Mouse (Mus musculus) limb, embryonic 14.5 days (tissue): ENCODE results near the gene Pigh. TPM values are rescaled to one million over a fixed set of nuclear protein-coding genes. Genes with fewer than 3 reads are reported as not detected.
A peak's percentile ranks its signal among the peaks of the same experiment; 100 is the strongest.

Source experiments
- ATAC-seq: fragments of 200-750 bp; cut with Nextera tagmentation; 2 replicates; pipeline ENCODE4 v1.8.0; 2017; ENCODE audit warnings: low read depth, moderate number of reproducible peaks, moderate TSS enrichment; ENCODE audit not compliant: low FRiP score
- DNase-seq: peaks from one replicate; pipeline ENCODE4 v3.0.0-alpha.2; 2015; ENCODE audit warnings: low spot score
- H3K27ac ChIP-seq: fragments of 300-500 bp; sonication (generic); replicated peaks from 2 replicates; pipeline ENCODE4 v1.5.1; 2014; ENCODE audit warnings: low read depth, mild to moderate bottlenecking, low read length, moderate library complexity, mixed read lengths
- H3K27me3 ChIP-seq: fragments of 300-500 bp; sonication (generic); 2 replicates; pipeline ENCODE4 v1.6.1; 2014; ENCODE audit warnings: low read length, mixed read lengths; ENCODE audit not compliant: control insufficient read depth, insufficient read depth
- H3K36me3 ChIP-seq: fragments of 300-500 bp; sonication (generic); 2 replicates; pipeline ENCODE4 v1.6.1; 2014; ENCODE audit warnings: mild to moderate bottlenecking, low read length, moderate library complexity, mixed read lengths; ENCODE audit not compliant: control insufficient read depth, insufficient read depth
- H3K4me1 ChIP-seq: fragments of 300-500 bp; sonication (generic); 2 replicates; pipeline ENCODE4 v1.6.1; 2014; ENCODE audit warnings: antibody characterized with exemption, low read length, mixed read lengths; ENCODE audit not compliant: control insufficient read depth, insufficient read depth
- H3K4me2 ChIP-seq: fragments of 300-500 bp; sonication (generic); replicated peaks from 2 replicates; pipeline ENCODE4 v1.6.1; 2014; ENCODE audit warnings: low read depth, mild to moderate bottlenecking, low read length, moderate library complexity; ENCODE audit not compliant: severe bottlenecking
- H3K4me3 ChIP-seq: fragments of 300-500 bp; sonication (generic); replicated peaks from 2 replicates; pipeline ENCODE4 v1.5.1; 2014; ENCODE audit warnings: low read length
- H3K9ac ChIP-seq: fragments of 300-500 bp; sonication (generic); 2 replicates; pipeline ENCODE4 v1.6.1; 2014; ENCODE audit warnings: mild to moderate bottlenecking, low read depth, low read length, moderate library complexity; ENCODE audit not compliant: severe bottlenecking
- H3K9me3 ChIP-seq: fragments of 300-500 bp; sonication (generic); 2 replicates; pipeline ENCODE4 v1.6.1; 2016; ENCODE audit warnings: low read length; ENCODE audit not compliant: control insufficient read depth
- POLR2A ChIP-seq: fragments of 200-500 bp; IDR thresholded peaks from 2 replicates; pipeline ENCODE4 v1.8.0; 2012; ENCODE audit warnings: inconsistent platforms, mild to moderate bottlenecking, moderate library complexity, borderline replicate concordance; ENCODE audit not compliant: insufficient read depth, insufficient read length; ENCODE audit errors: extremely low read depth
- WGBS: fragments of 180-500 bp; shearing (Covaris S2); extraction: QIAGEN DNeasy Blood & Tissue Kit; methylation state at CpG from one replicate; pipeline ENCODE4 v1.1.7; 2014; 5-methylcytosine and 5-hydroxymethylcytosine counted together
- polyA plus RNA-seq, 2 experiments: library from polyadenylated mRNA; depleted of rRNA in 1 of 2; stranded (reverse) in 1 of 2; unstranded in 1 of 2; fragments of >200 nt; fragmentation: Nextera tagmentation in 1 of 2; extraction: Ambion mirVana in 1 of 2; gene quantifications; 2 replicates each; pipeline versions ENCODE4 v1.2.1 to v1.2.3; 2012 to 2014

Pigh gene
- polyA plus RNA-seq, 2 experiments, result 23.1 to 31.2 TPM

GRCm38 (mm10) chr12:79105312-79105711 is 15.9 kb upstream of the Pigh start:
- H3K9me3 ChIP-seq, result no peaks in the 10 kb centered on the region
- H3K4me1 ChIP-seq, result no peaks in the 10 kb centered on the region
- no peak for DNase-seq
- ATAC-seq, result no peak
- H3K4me2 ChIP-seq, result no peak overlapping the region
- no peaks in the 10 kb centered on the region for H3K27me3 ChIP-seq
- no peaks in the 10 kb centered on the region for H3K36me3 ChIP-seq
- WGBS, result 87% methylated on average over 5 of the region's 5 CpGs
- no peak overlapping the region for H3K4me3 ChIP-seq
- no peak overlapping the region for H3K9ac ChIP-seq
- no peak overlapping the region for H3K27ac ChIP-seq
- no peak for TF ChIP-seq POLR2A

DNA sequence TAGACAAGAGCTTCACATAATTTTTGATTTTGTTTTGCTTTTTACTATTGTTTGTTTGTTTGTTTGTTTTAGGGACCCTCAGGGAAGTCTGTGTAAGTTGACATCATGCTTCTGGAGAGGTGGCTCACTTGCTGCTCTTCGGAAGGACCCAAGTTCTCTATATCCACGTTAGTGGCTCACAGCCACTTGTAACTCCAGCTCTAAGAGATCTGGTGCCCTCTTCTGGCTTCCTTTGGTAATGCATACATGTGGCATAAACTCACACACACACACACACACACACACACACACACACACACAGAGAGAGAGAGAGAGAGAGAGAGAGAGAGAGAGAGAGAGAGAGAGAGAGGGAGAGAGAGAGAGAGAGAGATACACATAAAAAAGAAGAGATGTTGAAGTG is 15.1 kb upstream of the Pigh start:
- no peak for TF ChIP-seq POLR2A
- no peak for ATAC-seq
- H3K4me3 ChIP-seq, result no peak overlapping the region
- no peaks in the 10 kb centered on the region for H3K36me3 ChIP-seq
- DNase-seq, result no peak
- no peaks in the 10 kb centered on the region for H3K27me3 ChIP-seq
- H3K27ac ChIP-seq, result no peak overlapping the region
- H3K4me1 ChIP-seq, result no peaks in the 10 kb centered on the region
- 67% methylated on average over 2 of the region's 2 CpGs for WGBS
- H3K9ac ChIP-seq, result no peak overlapping the region
- no peak overlapping the region for H3K4me2 ChIP-seq
- H3K9me3 ChIP-seq, result no peaks in the 10 kb centered on the region

- 78% methylated on average over 3 of the region's 3 CpGs for WGBS
- TF ChIP-seq POLR2A, result no peak
- no peaks in the 10 kb centered on the region for H3K36me3 ChIP-seq
- no peak overlapping the region for H3K27ac ChIP-seq
- ATAC-seq, result no peak
- no peaks in the 10 kb centered on the region for H3K4me1 ChIP-seq
- H3K27me3 ChIP-seq, result no peaks in the 10 kb centered on the region
- H3K9me3 ChIP-seq, result no peaks in the 10 kb centered on the region
- H3K4me2 ChIP-seq, result no peak overlapping the region
- no peak for DNase-seq
- H3K4me3 ChIP-seq, result no peak overlapping the region
- no peak overlapping the region for H3K9ac ChIP-seq
These were observed 14.3 kb upstream of the Pigh start for GRCm38 (mm10) chr12:79103773-79104172.

DNA sequence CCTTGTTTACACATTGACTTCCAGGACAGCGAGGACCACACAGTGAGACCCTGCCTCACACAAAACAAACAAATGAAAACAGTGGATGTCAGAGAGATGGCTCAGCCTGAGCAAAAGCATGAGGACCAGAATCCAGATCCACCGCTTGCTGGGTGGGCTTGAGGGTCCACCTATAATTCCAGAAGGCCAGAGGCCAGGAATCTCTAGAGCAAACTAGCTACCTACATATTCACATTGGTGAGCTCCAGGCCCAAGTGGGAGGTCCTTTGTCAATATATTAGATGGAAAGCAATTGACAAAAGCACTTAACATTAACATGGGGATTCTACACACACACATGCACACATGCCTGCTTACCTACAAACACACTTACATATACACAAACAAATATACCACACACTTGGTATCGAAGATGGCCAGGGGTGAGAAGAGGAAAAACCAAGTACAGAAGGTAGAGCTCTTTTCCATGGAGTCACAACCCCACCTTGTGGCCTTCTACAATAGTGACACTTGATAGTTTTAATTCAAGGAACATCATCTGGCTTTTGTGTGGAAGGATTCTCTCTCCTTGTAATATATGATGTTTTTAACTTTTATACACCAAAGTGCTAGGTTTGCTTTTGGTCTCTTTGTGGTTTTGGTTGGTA is 7.8 kb upstream of the Pigh start:
- Histone ChIP-seq H3K27me3 (no peaks in the 10 kb centered on the region), H3K9me3 (no peaks in the 10 kb centered on the region), H3K9ac (no peak overlapping the region), H3K36me3 (no peaks in the 10 kb centered on the region), H3K4me3 (no peak overlapping the region), H3K27ac (no peak overlapping the region), H3K4me1 (no peaks in the 10 kb centered on the region), H3K4me2 (no peak overlapping the region)
- 67% methylated on average over 3 of the region's 3 CpGs for WGBS
- no peak for ATAC-seq
- no peak for TF ChIP-seq POLR2A
- DNase-seq, result peak; percentile 78

GRCm38 (mm10) chr12:79092569-79092968 is 3.1 kb upstream of the Pigh start:
- DNase-seq, result no peak
- 45% methylated on average over 4 of the region's 4 CpGs for WGBS
- Histone ChIP-seq H3K9me3 (no peaks in the 10 kb centered on the region), H3K27me3 (no peaks in the 10 kb centered on the region), H3K9ac (no peak overlapping the region), H3K4me2 (no peak overlapping the region), H3K4me1 (peaks cover 7% of the 10 kb centered on the region; the same call in 1 of the 2 replicates), H3K4me3 (no peak overlapping the region), H3K36me3 (no peaks in the 10 kb centered on the region), H3K27ac (no peak overlapping the region)
- ATAC-seq, result no peak
- TF ChIP-seq POLR2A, result no peak
